Comparison of ENCODE assay signal across 8 mouse cellular contexts in genomic region chr11:47378843-47379629, GRCm38 (mm10).
A peak's percentile ranks its signal among the peaks of the same experiment; 100 is the strongest.
DNase-seq lines count a peak whose midpoint lies in the region; ATAC-seq and TF ChIP-seq lines count a peak whose summit lies in the region.

No protein-coding gene starts in this region.

- H3K4me2 ChIP-seq in intestine, postnatal 0 days (replicated peaks; ENCODE audit: low read depth), result peak overlapping the region; percentile 63
- peak overlapping the region; percentile 68 for H3K4me2 ChIP-seq in limb, embryonic 11.5 days (ENCODE audit: low read depth, severe bottlenecking)
- peak overlapping the region; percentile 73 for H3K4me2 ChIP-seq in midbrain, embryonic 14.5 days (ENCODE audit: low read length)

- WGBS in intestine, postnatal 0 days, result 6% methylated on average over 25 of the region's 25 CpGs
- WGBS in limb, embryonic 11.5 days, result 7% methylated on average over 24 of the region's 25 CpGs
- WGBS in midbrain, embryonic 14.5 days, result 7% methylated on average over 25 of the region's 25 CpGs

- H3K4me3 ChIP-seq in intestine, postnatal 0 days (ENCODE audit: low read depth, low read length), result peak overlapping the region; percentile 34
- peak overlapping the region; percentile 34 for H3K4me3 ChIP-seq in limb, embryonic 11.5 days (ENCODE audit: low read depth, low read length)
- H3K4me3 ChIP-seq in midbrain, embryonic 14.5 days (replicated peaks; ENCODE audit: low read depth, low read length), result peak overlapping the region; percentile 31
- H3K4me3 ChIP-seq in testis, adult 2 months (ENCODE audit: control insufficient read depth, low read depth, low read length), result peak overlapping the region; percentile 5

- no peak for ATAC-seq in intestine, postnatal 0 days
- peak; percentile 92 for ATAC-seq in limb, embryonic 11.5 days (ENCODE audit: insufficient number of reproducible peaks, low FRiP score, low TSS enrichment, low read depth)
- ATAC-seq in midbrain, embryonic 14.5 days (ENCODE audit: low FRiP score, low TSS enrichment), result peak; percentile 76

- H3K9me3 ChIP-seq in intestine, postnatal 0 days (ENCODE audit: control insufficient read depth), result no peaks in the 10 kb centered on the region
- no peaks in the 10 kb centered on the region for H3K9me3 ChIP-seq in limb, embryonic 11.5 days (ENCODE audit: control insufficient read depth, low read length)
- H3K9me3 ChIP-seq in midbrain, embryonic 14.5 days (ENCODE audit: control insufficient read depth, low read length), result no peaks in the 10 kb centered on the region

- no peaks in the 10 kb centered on the region for H3K4me1 ChIP-seq in intestine, postnatal 0 days (replicated peaks; ENCODE audit: control insufficient read depth, insufficient read depth, low read length)
- H3K4me1 ChIP-seq in limb, embryonic 11.5 days (ENCODE audit: control insufficient read depth, insufficient read depth, low read length), result peaks cover 11% of the 10 kb centered on the region
- H3K4me1 ChIP-seq in midbrain, embryonic 14.5 days (ENCODE audit: control insufficient read depth, insufficient read depth, low read length), result peaks cover 8% of the 10 kb centered on the region; the same call in 1 of the 2 replicates
- no peaks in the 10 kb centered on the region; the same call in 1 of the 2 replicates for H3K4me1 ChIP-seq in testis, adult 2 months (ENCODE audit: control insufficient read depth, insufficient read depth, low read length)

- H3K27ac ChIP-seq in intestine, postnatal 0 days (ENCODE audit: low read depth, low read length), result peak overlapping the region; percentile 35; the same call in 1 of the 2 replicates
- H3K27ac ChIP-seq in limb, embryonic 11.5 days (replicated peaks; ENCODE audit: low read depth, low read length), result peak overlapping the region; percentile 98
- no peak overlapping the region for H3K27ac ChIP-seq in midbrain, embryonic 14.5 days (replicated peaks; ENCODE audit: low read depth, low read length)
- no peak overlapping the region for H3K27ac ChIP-seq in testis, adult 2 months (ENCODE audit: control insufficient read depth, insufficient read depth, low read depth, low read length)

- no peaks in the 10 kb centered on the region for H3K36me3 ChIP-seq in intestine, postnatal 0 days (ENCODE audit: control insufficient read depth, insufficient read depth)
- H3K36me3 ChIP-seq in limb, embryonic 11.5 days (ENCODE audit: control insufficient read depth, insufficient read depth, low read length), result no peaks in the 10 kb centered on the region
- no peaks in the 10 kb centered on the region for H3K36me3 ChIP-seq in midbrain, embryonic 14.5 days (ENCODE audit: control insufficient read depth, insufficient read depth, low read length)
- H3K36me3 ChIP-seq in testis, adult 2 months (ENCODE audit: control insufficient read depth, insufficient read depth, low read length), result no peaks in the 10 kb centered on the region

- TF ChIP-seq POLR2A in testis, adult 2 months (IDR thresholded peaks at IDR 0.05; ENCODE audit: control insufficient read depth, low read depth, low read length), result no peak

- peak; percentile 89 for DNase-seq in adipocyte (ENCODE audit: low spot score)
- peak; percentile 71 for DNase-seq in embryo, embryonic 9.5 days (ENCODE audit: extremely low spot score)
- peak; percentile 98 for DNase-seq in heart, adult 11 months
- DNase-seq in limb, embryonic 11.5 days (ENCODE audit: low spot score), result peak; percentile 83
- peak; percentile 69 for DNase-seq in midbrain, embryonic 14.5 days
- DNase-seq in natural killer cell, adult 2 months (ENCODE audit: low spot score in 2 of 2), result no peak

- no peaks in the 10 kb centered on the region for H3K27me3 ChIP-seq in intestine, postnatal 0 days (replicated peaks; ENCODE audit: control insufficient read depth, insufficient read depth, low read length)
- H3K27me3 ChIP-seq in limb, embryonic 11.5 days (ENCODE audit: control insufficient read depth, insufficient read depth, low read length), result no peaks in the 10 kb centered on the region
- H3K27me3 ChIP-seq in midbrain, embryonic 14.5 days (ENCODE audit: control insufficient read depth, insufficient read depth, low read length), result no peaks in the 10 kb centered on the region
- no peaks in the 10 kb centered on the region for H3K27me3 ChIP-seq in testis, adult 2 months (ENCODE audit: control insufficient read depth, insufficient read depth, low read length)

- no peak for TF ChIP-seq CTCF in intestine, postnatal 0 days (IDR thresholded peaks at IDR 0.05; ENCODE audit: low read depth)
- TF ChIP-seq CTCF in testis, adult 2 months (IDR thresholded peaks at IDR 0.05; ENCODE audit: control insufficient read depth, insufficient read depth, insufficient replicate concordance, low read depth, low read length), result no peak

- peak overlapping the region; percentile 45; the same call in 1 of the 2 replicates for H3K9ac ChIP-seq in intestine, postnatal 0 days (ENCODE audit: low read depth, low read length)
- peak overlapping the region; percentile 83 for H3K9ac ChIP-seq in limb, embryonic 11.5 days (ENCODE audit: low read length)
- peak overlapping the region; percentile 62 for H3K9ac ChIP-seq in midbrain, embryonic 14.5 days (replicated peaks; ENCODE audit: low read length)

Comparison
In these comparisons a context has a peak if more than half of its experiments do, and no peak if none do; other contexts are left out.
1. DNase-seq: peak in adipocyte (single experiment), embryo, embryonic 9.5 days (single experiment), heart, adult 11 months (single experiment), limb, embryonic 11.5 days (single experiment) and midbrain, embryonic 14.5 days (single experiment); none in natural killer cell, adult 2 months (0 of 2).
2. H3K27ac ChIP-seq: peak in intestine, postnatal 0 days (single experiment) and limb, embryonic 11.5 days (single experiment); none in midbrain, embryonic 14.5 days (single experiment) and testis, adult 2 months (single experiment).
3. Peak in every context shown above with its lines, with median percentiles within 50 percentile points of each other: H3K4me2 ChIP-seq, H3K4me3 ChIP-seq and H3K9ac ChIP-seq.